Mouse (Mus musculus) heart, postnatal 25 days (tissue): ENCODE results near the gene Rpl18. TPM values are rescaled to one million over a fixed set of nuclear protein-coding genes. Genes with fewer than 3 reads are reported as not detected.
A peak's percentile ranks its signal among the peaks of the same experiment; 100 is the strongest.

Experiments
- DNase-seq: peaks from one replicate; pipeline ENCODE4 v3.0.0; 2022; ENCODE audit warnings: low spot score
- intact Hi-C: fragments of 180-260 bp; cut with DNase I; formaldehyde crosslinking; loops from one replicate; pipeline ENCODE4 v1.15.1; 2025
- total RNA-seq, 2 experiments: library from RNA; stranded (reverse); gene quantifications; 2 replicates each; pipeline ENCODE4 v1.2.3; 2021

The Rpl18 gene
- total RNA-seq, 2 experiments from 2014 or later: 507 to 553 TPM

DNA sequence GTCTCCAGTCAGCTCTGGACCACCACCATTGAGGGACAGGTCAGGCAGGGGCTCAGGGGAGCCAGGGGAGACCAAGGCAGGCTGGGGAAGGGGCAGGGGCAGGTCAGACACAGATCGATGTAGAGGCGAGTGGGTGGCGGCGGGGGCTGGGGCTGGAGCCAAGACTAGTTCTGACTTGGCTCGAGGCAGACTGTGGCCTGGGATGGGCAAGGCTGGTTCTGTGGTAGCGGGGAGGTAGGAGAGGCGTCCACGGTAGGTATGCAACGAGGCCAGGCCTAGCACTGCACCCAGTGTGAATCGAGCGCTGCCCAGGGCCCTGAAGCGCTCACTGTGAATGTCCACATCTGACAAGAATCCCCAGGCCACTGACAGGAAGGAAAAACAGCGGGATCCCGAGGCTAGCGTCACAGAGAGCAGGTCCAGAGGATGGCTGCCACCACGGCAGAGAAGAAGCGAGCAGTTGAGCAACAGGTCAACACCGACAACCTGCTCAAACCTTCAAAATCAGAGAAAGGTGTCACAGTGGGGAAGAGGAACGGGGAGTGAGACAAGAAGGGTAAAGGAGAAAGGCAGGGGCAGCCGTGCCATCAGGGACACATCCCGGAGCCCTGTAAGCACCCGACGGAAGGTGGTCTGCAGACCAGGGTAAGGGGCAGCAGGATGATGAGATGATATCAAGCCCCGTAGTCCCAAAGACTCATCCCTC lies 3.8 kb upstream of the Rpl18 start:
- intact Hi-C loops: loop anchor here (10.0 kb wide), 1 partner anchor 847 kb away; the partner anchor contains the start of gene Ptov1
- no peak for DNase-seq

DNA sequence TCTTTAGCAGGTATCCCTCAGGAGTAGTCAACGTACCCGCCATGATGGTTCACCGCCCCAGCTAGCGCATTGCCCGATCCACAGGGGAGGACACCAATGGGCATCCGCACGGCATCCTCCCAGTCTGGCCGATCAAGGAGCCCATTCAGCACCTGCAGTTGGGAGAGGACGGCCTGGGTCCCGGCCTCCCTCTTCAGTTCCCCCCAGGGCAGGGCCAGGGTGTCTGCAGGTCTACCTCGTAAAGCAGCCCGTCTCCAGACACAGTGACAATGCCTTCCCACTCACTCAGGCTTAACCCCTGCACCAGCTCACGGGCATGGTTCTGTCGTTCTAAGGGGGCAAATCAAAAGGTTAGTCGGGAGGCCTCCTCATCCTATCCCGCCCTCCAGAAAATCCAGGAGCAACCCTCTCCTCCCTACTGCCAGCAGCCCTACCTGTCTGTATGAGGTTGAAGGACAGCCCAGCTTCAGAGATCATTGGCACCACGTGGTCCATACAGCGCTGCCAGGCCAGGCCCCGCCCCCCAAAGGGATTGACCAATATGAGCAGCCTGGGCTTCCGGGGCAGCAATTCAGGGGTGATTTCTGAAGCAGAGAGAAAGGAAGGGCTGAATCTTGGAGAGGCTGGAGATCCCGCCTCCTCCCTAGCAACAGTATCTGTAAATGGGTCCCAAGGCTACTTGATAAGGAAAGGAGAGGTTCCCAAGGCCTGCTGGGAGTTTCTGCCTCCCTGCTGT lies 3.1 kb upstream of the Rpl18 start:
- peak; percentile 53 for DNase-seq

DNA sequence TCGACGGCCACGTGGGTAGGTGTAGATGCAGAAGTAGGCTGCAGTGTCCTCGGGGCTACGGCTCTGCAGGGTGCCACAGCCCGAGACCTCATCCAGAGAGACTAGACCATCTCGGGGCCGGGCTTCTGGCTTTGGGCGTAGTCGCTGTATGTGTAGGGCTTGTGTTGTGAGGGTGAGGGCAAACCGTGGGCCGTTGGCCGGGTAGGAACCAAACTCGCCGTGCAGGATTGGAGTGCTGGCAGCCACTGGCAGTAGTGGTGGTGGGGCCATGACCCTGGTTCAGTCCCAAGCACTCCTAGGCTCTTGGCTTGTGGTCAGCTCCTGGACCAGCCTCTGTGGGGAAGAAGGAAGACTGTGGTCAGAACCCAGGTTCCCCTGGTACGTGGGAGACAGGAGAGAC lies 1.9 kb upstream of the Rpl18 start:
- DNase-seq: no peak
- intact Hi-C loops: loop anchor here (10.0 kb wide), 1 partner anchor 849 kb away; the partner anchor contains the start of gene Ptov1

More for the DNA sequence above, 3.1 kb upstream of the Rpl18 start:
- intact Hi-C loops: loop anchor here (10.0 kb wide), 1 partner anchor 847 kb away; the partner anchor contains the start of gene Ptov1

DNA sequence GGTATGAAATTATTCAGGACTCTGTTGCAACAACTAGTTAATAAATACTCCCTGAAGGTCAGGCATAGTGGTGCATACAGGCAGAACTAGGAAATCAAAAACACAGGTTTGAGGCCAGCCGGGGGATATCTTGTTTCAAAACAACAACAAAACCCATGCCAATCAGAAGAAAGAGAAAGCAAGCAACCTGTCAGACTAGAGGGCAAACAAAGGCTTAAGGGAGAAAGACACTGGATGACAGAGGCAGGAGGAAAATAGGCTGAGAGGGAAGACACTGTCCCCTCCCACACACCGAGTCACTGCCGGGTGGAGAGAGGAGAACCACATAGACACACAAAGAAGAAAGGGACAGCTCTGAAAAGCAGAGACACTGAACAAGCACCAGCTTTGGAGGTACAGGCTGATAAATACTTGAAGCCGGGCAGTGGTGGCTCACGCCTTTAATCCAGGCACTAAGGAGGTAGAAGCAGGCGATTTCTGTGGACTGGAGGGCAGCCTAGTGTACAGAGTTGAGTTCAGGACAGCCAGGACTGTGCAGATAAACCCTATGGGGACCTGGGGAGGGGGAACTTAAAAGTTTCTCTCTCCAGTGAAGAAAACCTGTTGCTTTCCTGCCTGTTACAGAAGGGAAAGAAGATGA lies 1.3 kb upstream of the Rpl18 start:
- no peak for DNase-seq
- intact Hi-C loops: loop anchor here (10.0 kb wide), 1 partner anchor 849 kb away; the partner anchor contains the start of gene Ptov1

DNA sequence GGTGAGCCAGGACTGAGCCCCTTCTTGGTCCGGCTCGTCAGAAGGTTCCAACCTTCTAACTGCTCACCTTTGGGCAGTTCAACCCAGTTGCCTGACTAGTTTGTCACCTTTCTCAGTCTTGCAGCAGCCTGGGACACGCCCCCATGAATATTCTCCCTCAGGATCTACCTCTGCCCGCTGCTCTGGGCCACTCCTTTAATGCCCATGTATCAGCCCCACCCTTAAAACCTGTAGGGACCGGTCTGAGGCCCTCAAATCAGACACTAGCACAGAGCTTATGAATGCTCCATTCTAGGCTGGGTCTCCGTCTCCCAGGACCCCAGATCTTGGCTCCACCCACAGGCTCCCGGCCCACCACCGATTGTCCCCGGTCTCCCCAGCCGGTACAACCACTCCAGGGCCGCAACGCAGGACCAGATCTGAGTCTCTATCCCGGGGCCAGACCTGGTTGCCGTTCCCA lies 597 bp upstream of the Rpl18 start:
- intact Hi-C loops: loop anchor here (10.0 kb wide), 1 partner anchor 850 kb away; the partner anchor contains the start of gene Ptov1
- no peak for DNase-seq

DNA sequence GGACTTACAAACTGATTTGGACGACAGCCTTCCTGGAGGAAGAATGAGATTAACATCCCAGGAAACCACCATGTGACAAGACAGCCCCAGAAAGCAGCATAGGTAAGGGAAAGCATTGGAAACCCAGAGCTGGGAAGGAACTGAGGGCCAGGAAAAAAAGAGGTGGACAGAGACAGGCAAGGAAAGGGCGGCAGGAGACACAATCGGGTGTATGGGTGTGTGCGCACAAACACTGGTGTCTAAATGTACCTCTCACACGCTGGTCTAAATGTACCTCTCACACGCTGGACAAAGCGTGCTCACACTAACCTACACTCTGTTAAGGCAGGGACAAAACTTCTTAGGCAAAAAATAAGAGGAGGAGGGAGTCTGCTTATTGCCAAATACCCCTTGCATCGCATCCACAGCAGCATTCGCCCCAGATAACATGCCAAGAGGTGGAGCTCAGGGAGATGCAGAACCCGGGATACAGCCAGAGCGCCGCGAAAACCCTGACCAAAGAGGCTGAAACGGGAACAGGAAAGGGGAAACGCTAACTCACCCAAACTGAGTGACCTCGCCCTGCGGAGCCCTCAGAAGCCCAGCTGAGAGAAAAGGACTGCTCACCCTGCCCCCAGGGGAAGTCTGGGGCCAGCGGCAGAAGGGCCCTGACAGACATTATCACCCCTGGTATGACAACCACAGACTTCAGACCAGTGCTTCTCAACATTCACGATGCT lies 643 bp downstream of the Rpl18 start:
- intact Hi-C loops: loop anchor here (10.0 kb wide), 1 partner anchor 851 kb away; the partner anchor contains the start of gene Ptov1
- no peak for DNase-seq

DNA sequence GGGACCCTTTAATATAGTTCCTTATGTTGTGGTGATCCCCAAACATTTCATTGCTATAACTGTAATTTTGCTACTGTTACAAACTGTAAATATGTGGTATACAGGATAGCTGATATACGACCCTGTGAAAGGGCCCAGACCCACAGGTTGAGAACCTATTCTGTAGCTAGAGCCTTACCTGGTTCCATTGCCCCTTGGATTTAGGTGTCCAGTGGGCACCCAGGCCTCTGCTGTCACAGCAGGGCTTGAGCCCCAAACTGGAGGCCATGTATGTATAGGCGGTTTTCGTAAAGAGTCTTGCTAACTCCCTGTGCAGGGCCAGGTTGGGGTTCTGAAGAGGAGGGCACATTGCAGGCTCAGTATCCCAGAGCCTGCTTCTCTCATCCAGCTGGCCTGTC lies 1.2 kb downstream of the Rpl18 start:
- DNase-seq: no peak
- intact Hi-C loops: loop anchor here (10.0 kb wide), 1 partner anchor 852 kb away; the partner anchor contains the start of gene Ptov1

DNA sequence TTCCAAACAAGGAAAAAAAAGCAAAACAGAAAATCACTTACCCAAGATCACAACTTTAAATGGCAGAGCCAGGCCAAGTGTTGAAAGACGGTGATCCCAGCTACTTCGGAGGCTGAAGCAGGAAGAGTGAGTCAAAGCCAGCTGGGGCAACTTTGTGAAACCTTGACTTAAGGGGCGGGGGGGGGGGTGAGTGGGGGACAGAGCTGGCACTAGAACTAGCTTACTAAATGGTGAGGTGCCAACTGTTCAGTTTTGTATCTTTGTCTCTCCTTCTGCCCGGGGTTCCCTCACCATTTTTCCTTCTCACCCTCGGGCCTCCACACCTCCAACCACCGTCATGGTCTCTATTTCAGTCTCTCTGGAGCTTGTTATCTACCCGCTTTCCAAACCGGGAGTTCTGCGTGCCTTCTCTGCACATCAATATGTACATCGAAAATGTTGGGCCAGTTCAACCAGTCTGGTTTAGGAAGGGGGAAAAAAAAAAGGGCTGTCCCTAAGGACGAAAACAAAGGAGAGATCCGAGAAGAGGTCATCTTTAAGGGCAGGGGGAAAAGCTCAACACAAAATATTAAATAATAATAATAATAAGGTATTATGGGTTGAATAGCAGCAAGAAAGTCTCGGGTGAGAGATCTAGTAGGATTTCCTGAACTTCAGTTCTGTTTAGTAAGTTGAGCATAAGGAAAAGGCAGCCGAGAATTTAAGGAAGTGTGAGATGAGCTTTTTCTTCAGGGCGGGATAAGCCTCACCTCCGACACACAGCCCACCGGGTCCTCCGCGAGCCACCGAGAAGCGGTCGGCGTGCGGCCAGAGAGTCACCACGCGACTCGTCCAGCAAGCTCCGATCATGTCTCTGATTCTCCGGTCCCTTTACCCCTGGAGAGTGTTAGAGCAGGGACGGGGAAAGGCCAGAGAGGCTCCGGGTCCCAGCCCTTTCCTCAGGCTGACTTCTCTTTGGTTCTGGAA lies 2.0 kb downstream of the Rpl18 start:
- no peak for DNase-seq

DNA sequence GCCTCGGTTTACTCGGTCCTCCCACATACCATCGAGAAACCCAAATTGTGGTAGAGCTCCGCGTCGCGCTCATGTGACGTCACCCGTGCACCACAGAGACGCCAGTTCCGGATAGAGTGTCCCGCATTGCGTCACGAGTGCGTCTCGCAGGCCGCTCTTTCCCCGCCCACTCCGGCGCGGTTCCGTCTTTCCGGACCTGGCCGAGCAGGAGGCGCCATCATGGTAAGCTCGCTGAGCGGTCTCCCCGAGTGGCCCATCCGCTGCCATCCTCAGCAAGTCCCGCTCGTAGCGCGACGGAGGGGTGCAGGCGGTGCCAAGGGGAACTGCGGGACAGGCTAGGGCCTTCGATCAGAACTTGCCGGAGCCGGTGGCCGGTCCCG lies 2.7 kb downstream of the Rpl18 start, which contains the start of gene Sphk2:
Gene Sphk2, minus strand, starts transcription at position 85 of the 380 bp plus-strand sequence.
- intact Hi-C loops: loop anchor here (10.0 kb wide), 1 partner anchor 853 kb away; the partner anchor contains the start of gene Ptov1
- DNase-seq: peak; percentile 97

More for the DNA sequence above, 2.0 kb downstream of the Rpl18 start:
- intact Hi-C loops: loop anchor here (10.0 kb wide), 1 partner anchor 852 kb away; the partner anchor contains the start of gene Ptov1

DNA sequence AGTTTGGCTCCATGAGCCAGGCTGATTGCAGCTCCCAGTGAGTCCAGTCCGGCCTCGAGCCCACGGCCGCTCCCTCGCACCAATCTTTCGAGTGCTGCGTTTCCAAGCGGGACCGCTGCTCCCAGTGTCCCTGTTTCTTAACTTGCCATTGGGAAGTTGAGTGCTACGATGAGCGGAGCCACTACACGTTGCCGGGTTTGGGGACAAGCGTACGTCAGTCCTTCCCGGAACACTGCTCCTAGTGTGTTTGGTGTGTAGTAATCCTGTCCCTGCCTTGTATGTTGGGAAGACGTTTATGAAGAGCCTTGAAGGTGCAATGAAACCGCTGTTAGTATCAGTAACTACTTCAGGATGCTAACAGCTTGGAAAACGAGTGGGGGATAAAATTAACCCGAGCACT lies 3.1 kb downstream of the Rpl18 start:
- no peak for DNase-seq
- intact Hi-C loops: loop anchor here (10.0 kb wide), 1 partner anchor 854 kb away; the partner anchor contains the start of gene Ptov1

DNA sequence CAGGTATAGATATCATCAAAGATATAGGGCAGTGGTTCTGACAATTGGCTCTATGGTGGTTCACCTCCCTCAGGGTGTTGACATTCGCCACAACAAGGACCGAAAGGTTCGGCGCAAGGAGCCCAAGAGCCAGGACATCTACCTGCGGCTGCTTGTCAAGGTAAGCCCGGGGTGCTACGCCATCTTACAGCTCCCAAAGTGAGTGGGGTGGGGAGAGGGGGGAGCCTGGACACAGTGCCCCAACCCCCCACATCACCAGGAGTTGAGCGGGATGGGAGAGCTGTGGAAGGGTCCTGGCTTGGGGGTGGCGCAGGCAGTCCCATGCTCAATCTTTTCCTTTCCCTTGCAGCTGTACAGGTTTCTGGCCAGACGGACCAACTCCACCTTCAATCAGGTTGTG lies 3.9 kb downstream of the Rpl18 start:
- no peak for DNase-seq
- intact Hi-C loops: loop anchor here (10.0 kb wide), 1 partner anchor 854 kb away; the partner anchor contains the start of gene Ptov1

DNA sequence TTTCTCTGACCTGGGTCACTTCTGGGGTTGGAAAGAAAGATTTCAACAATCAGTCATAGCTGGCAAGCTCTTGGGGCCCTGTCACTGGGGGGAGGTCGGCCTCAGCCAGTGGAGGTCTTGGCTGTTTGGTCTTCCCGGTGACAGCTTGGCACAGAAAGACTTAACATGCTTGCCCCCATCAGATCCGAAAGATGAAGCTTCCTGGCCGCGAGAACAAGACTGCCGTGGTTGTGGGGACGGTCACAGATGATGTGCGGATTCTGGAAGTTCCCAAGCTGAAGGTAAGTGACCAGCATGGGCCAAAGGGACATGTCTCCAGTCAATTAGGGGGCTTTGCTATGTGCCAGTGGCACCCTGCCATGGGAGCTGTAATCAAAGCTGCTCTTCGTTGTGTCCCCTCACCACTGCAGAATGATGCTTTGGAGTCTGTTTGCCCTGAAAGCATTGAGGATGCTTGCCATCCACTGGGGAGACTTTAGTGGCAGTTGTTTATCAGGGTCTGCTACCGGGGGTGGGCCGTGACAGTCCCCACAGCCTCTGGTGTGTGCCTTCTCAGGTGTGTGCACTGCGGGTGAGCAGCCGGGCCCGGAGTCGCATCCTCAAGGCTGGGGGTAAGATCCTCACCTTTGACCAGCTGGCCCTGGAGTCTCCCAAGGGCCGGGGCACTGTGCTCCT lies 4.6 kb downstream of the Rpl18 start:
- DNase-seq: no peak
- intact Hi-C loops: loop anchor here (10.0 kb wide), 1 partner anchor 855 kb away; the partner anchor contains the start of gene Ptov1

DNA sequence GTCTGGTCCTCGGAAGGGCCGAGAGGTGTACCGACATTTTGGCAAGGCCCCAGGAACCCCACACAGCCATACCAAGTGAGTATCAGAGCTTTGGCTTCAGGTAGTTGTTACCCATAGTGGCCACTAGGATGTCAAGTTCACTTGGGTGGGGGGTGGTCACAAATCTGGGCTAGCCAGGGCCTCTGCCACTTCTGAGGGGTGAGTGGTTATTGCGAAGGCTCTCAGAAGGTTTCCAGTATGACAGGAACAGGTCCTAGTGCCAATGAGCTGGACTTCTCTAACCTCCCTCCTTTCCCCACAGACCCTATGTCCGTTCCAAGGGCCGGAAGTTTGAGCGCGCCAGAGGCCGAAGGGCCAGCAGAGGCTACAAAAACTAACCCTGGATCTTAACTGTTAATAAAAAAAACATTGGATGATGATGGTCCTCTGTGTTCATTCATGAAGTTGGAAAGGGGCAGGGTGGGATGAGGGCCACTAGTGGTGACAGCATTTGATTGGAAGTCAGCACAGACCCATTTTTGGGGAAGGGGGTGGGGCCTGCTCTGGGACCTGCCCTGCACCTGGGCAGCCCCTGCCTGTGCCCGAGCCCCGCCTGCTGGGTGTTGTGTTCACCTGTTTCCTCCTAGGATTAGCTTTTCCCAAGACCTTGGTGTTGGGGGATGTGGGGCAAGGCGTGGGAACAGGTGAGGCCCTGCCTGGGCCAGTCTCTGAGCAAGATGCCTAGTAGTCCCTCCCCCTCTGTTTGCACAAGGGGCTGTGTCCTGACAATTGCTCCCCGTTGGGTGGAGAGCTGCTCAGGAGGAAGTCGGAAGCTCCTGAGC lies 5.4 kb downstream of the Rpl18 start, which contains the start of gene Fam83e:
Gene Fam83e, plus strand, starts transcription at position 800 of the 821 bp plus-strand sequence.
- intact Hi-C loops: no loop called here

DNA sequence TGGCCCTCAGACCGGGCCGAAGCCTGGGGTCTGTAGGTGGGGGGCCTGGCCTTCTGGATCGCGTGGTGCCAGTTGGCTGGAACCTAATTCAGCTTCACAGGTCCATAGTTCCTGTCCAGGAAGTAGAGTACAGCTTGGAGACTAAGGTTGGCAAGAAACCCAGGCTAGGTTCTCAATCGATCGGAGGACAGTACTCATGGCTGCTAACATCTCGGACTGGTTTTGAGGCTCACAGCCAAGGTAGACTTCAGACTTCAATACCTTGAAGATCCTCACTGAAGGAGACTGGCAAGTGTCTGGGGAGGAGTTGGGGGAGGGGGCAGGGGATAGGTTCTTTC lies 5.9 kb downstream of the Rpl18 start:
- DNase-seq: no peak
- intact Hi-C loops: no loop called here

More for the DNA sequence above, 5.4 kb downstream of the Rpl18 start, which contains the start of gene Fam83e:
- no peak for DNase-seq

DNA sequence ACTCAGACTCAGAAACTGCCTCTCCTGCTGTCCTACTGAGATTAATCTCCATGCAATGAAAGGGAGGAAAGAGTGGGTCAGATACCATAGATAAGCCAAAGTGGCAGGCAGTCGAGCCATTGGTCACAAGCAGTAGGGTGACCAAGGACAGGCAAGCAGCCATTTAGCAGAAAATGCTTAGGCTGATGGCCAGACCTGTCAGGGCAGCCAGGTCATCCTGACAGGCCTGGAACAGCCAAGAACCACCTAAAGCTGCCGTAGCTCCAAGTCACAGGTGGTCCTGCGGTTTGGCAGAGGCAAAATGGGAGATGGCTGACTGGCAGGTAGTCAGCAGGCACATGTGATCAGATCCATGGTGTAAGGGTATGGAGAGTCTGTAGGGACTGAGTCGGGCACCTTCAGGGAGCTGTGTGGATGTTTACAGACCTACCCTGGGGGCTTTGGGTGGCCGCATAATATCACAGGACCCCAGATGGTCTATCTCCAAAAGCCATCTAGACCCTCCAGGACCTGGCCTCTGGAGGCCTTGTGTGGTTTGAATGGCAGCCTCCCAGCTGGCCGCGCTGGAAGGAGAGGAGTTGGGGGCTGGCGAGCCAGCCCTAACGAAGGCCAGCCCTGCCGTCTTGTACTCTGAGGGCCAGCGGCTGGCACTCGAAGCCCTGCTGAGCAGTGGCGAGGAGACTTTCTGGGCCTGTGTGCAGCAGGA lies 6.5 kb downstream of the Rpl18 start:
- no peak for DNase-seq
- intact Hi-C loops: no loop called here

DNA sequence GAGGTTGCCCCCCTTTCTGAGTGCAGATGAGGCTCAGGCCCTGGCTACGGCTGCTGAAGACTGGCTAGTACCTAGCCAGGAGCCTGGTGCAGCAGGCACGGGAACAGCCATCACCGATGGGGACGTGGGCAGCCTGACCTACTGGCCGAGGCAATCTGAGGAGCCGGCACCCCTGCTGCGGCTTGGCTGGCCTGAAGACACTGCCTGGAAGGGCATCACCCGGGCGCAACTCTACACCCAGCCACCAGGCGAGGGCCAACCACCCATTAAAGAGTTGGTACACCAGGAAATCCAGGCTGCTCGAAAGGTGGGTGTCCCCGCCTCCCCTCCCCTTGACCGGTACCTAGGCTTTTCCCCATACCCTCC lies 7.1 kb downstream of the Rpl18 start:
- intact Hi-C loops: no loop called here
- DNase-seq: no peak
